Mouse (Mus musculus) neural tube, postnatal 0 days (tissue): ENCODE results near the gene Krtap4-1. TPM values are rescaled to one million over a fixed set of nuclear protein-coding genes. Genes with fewer than 3 reads are reported as not detected.

ENCODE experiments used
- polyA plus RNA-seq: library from polyadenylated mRNA; unstranded; fragments of >200 nt; fragmentation: Nextera tagmentation; extraction: Ambion mirVana; gene quantifications from 2 replicates; pipeline ENCODE4 v1.2.1, GENCODE M21; 2015

Gene Krtap4-1
- polyA plus RNA-seq = not detected in 2 replicates

GRCm38 (mm10) chr11:99628138-99628537 is at the start of gene Krtap4-1:
Krtap4-1 (minus strand) TSS chr11:99628238.

GRCm38 (mm10) chr11:99665860-99666259 is 37.8 kb upstream of the Krtap4-1 start, which contains the start of gene Krtap4-6:
Krtap4-6 (minus strand) TSS chr11:99665960.

GRCm38 (mm10) chr11:99658467-99659010 is 30.5 kb upstream of the Krtap4-1 start, which contains the start of gene Gm11563:
Gm11563 (minus strand) TSS chr11:99658960.

GRCm38 (mm10) chr11:99650136-99650535 is 22.1 kb upstream of the Krtap4-1 start, which contains the start of gene Gm11555:
Gm11555 (minus strand) TSS chr11:99650236.

GRCm38 (mm10) chr11:99643635-99644139 is 15.6 kb upstream of the Krtap4-1 start, which contains the start of gene Krtap4-7:
Krtap4-7 (minus strand) TSS chr11:99644089.

GRCm38 (mm10) chr11:99634653-99635134 is 6.7 kb upstream of the Krtap4-1 start, which contains the start of gene Krtap4-2:
Krtap4-2 (minus strand) TSS chr11:99635084.

GRCm38 (mm10) chr11:99620335-99620734 is 7.7 kb downstream of the Krtap4-1 start, which contains the start of gene Gm11562:
Gm11562 (minus strand) TSS chr11:99620435.

GRCm38 (mm10) chr11:99614796-99615363 is 13.2 kb downstream of the Krtap4-1 start, which contains the start of gene Krtap2-4:
Krtap2-4 (minus strand) TSS chr11:99614846.

GRCm38 (mm10) chr11:99610089-99610488 is 17.9 kb downstream of the Krtap4-1 start, which contains the start of gene Gm11937:
Gm11937 (minus strand) TSS chr11:99610189.

GRCm38 (mm10) chr11:99603208-99603607 is 24.8 kb downstream of the Krtap4-1 start, which contains the start of gene Gm11938:
Gm11938 (minus strand) TSS chr11:99603308.

GRCm38 (mm10) chr11:99597742-99598141 is 30.3 kb downstream of the Krtap4-1 start, which contains the start of gene Krtap9-3:
Krtap9-3 (minus strand) TSS chr11:99598105.

GRCm38 (mm10) chr11:99590981-99591380 is 37.1 kb downstream of the Krtap4-1 start, which contains the start of gene Krtap1-3:
Krtap1-3 (minus strand) TSS chr11:99591339.

GRCm38 (mm10) chr11:99583245-99583704 is 44.8 kb downstream of the Krtap4-1 start, which contains the start of gene Krtap1-4:
Krtap1-4 (minus strand) TSS chr11:99583654.

GRCm38 (mm10) chr11:99580636-99581035 is 47.4 kb downstream of the Krtap4-1 start, which contains the start of gene Krtap1-5:
Krtap1-5 (minus strand) TSS chr11:99581016.

Other genes with a start within 250 kb of the Krtap4-1 start
- 37.8 and 38.5 TPM in 2 replicates for gene Krt10, start 238.9 kb downstream of the Krtap4-1 start, polyA plus RNA-seq
- 0.21 and 0.27 TPM in 2 replicates for gene Krt12, start 206.0 kb downstream of the Krtap4-1 start, polyA plus RNA-seq
- 0.08 and 0.19 TPM in 2 replicates for gene Krt20, start 190.1 kb downstream of the Krtap4-1 start, polyA plus RNA-seq
- 0.33 and 0.57 TPM in 2 replicates for gene Krt23, start 135.1 kb downstream of the Krtap4-1 start, polyA plus RNA-seq
- gene Krt39, start 106.9 kb downstream of the Krtap4-1 start, polyA plus RNA-seq = not detected in 2 replicates
- not detected in 2 replicates for gene Krt40, start 85.1 kb downstream of the Krtap4-1 start, polyA plus RNA-seq
- not detected in 2 replicates for gene Krtap3-3, start 77.4 kb downstream of the Krtap4-1 start, polyA plus RNA-seq
- not detected in 2 replicates for gene Krtap3-2, start 71.4 kb downstream of the Krtap4-1 start, polyA plus RNA-seq
- not detected in 2 replicates for gene Gm11939, start 68.8 kb downstream of the Krtap4-1 start, polyA plus RNA-seq
- gene Krtap3-1, start 61.6 kb downstream of the Krtap4-1 start, polyA plus RNA-seq = not detected in 2 replicates
- not detected in 2 replicates for gene Krtap1-5, start 47.2 kb downstream of the Krtap4-1 start, polyA plus RNA-seq
- gene Krtap1-4, start 44.6 kb downstream of the Krtap4-1 start, polyA plus RNA-seq = not detected in 2 replicates
- not detected in 2 replicates for gene Krtap1-3, start 36.9 kb downstream of the Krtap4-1 start, polyA plus RNA-seq
- gene Krtap9-3, start 30.1 kb downstream of the Krtap4-1 start, polyA plus RNA-seq = not detected in 2 replicates
- gene Gm11938, start 24.9 kb downstream of the Krtap4-1 start, polyA plus RNA-seq = not detected in 2 replicates
- not detected in 2 replicates for gene Gm11937, start 18.0 kb downstream of the Krtap4-1 start, polyA plus RNA-seq
- gene Krtap2-4, start 13.4 kb downstream of the Krtap4-1 start, polyA plus RNA-seq = not detected in 2 replicates
- gene Gm11562, start 7.8 kb downstream of the Krtap4-1 start, polyA plus RNA-seq = not detected in 2 replicates
- gene Krtap4-2, start 6.8 kb upstream of the Krtap4-1 start, polyA plus RNA-seq = not detected in 2 replicates
- not detected in 2 replicates for gene Krtap4-7, start 15.9 kb upstream of the Krtap4-1 start, polyA plus RNA-seq
- not detected in 2 replicates for gene Gm11555, start 22.0 kb upstream of the Krtap4-1 start, polyA plus RNA-seq
- not detected in 2 replicates for gene Gm11563, start 30.7 kb upstream of the Krtap4-1 start, polyA plus RNA-seq
- not detected in 2 replicates for gene Krtap4-6, start 37.7 kb upstream of the Krtap4-1 start, polyA plus RNA-seq
- gene Gm14190, start 62.5 kb upstream of the Krtap4-1 start, polyA plus RNA-seq = not detected in 2 replicates
- gene Gm14180, start 106.1 kb upstream of the Krtap4-1 start, polyA plus RNA-seq = not detected in 2 replicates
- gene Gm11595, start 144.7 kb upstream of the Krtap4-1 start, polyA plus RNA-seq = not detected in 2 replicates
- gene Krtap4-8, start 152.5 kb upstream of the Krtap4-1 start, polyA plus RNA-seq = not detected in 2 replicates
- gene Krtap4-9, start 157.0 kb upstream of the Krtap4-1 start, polyA plus RNA-seq = not detected in 2 replicates
- not detected in 2 replicates for gene Gm11596, start 165.2 kb upstream of the Krtap4-1 start, polyA plus RNA-seq
- gene Gm11569, start 170.7 kb upstream of the Krtap4-1 start, polyA plus RNA-seq = not detected in 2 replicates
- not detected in 2 replicates for gene Gm11554, start 176.2 kb upstream of the Krtap4-1 start, polyA plus RNA-seq
- gene Krtap4-13, start 181.7 kb upstream of the Krtap4-1 start, polyA plus RNA-seq = not detected in 2 replicates
- gene Gm11564, start 187.4 kb upstream of the Krtap4-1 start, polyA plus RNA-seq = not detected in 2 replicates
- gene 2300003K06Rik, start 209.8 kb upstream of the Krtap4-1 start, polyA plus RNA-seq = not detected in 2 replicates
- not detected in 2 replicates for gene Krtap4-16, start 223.4 kb upstream of the Krtap4-1 start, polyA plus RNA-seq
- gene Gm11568, start 229.7 kb upstream of the Krtap4-1 start, polyA plus RNA-seq = not detected in 2 replicates
- not detected in 2 replicates for gene Gm11559, start 236.2 kb upstream of the Krtap4-1 start, polyA plus RNA-seq
- not detected in 2 replicates for gene Krtap9-1, start 245.2 kb upstream of the Krtap4-1 start, polyA plus RNA-seq